ENCODE assay signal across 13 mouse cellular contexts in genomic region chr5:137777267-137777845, GRCm38 (mm10). TPM values are rescaled to one million over a fixed set of nuclear protein-coding genes. Genes with fewer than 3 reads are reported as not detected.
DNase-seq lines count a peak whose midpoint lies in the region; ATAC-seq and TF ChIP-seq lines count a peak whose summit lies in the region.
"Had no signal": no experiment of that assay in that cellular context is flagged by ENCODE, and none has a peak within 500 bp of the region (broad histone marks: within the 10 kb centered on the region; RNA-seq: fewer than 3 reads in every experiment).

No protein-coding gene starts in this region.

- no peak for TF ChIP-seq CTCF in intestine, postnatal 0 days (IDR thresholded peaks at IDR 0.05; ENCODE audit: low read depth)

- H3K36me3 ChIP-seq in intestine, embryonic 15.5 days, result peaks cover 15% of the 10 kb centered on the region
- peaks cover 18% of the 10 kb centered on the region; the same call in 1 of the 2 replicates for H3K36me3 ChIP-seq in intestine, postnatal 0 days (ENCODE audit: control insufficient read depth, insufficient read depth)
- peaks cover 24% of the 10 kb centered on the region for H3K36me3 ChIP-seq in neural tube, embryonic 13.5 days
- H3K36me3 ChIP-seq in forebrain, embryonic 15.5 days, result peaks cover 24% of the 10 kb centered on the region

- 48% methylated on average over 7 of the region's 7 CpGs for WGBS in intestine, embryonic 15.5 days
- WGBS in intestine, postnatal 0 days, result 40% methylated on average over 7 of the region's 7 CpGs
- 72% methylated on average over 7 of the region's 7 CpGs for WGBS in neural tube, embryonic 13.5 days
- 86% methylated on average over 7 of the region's 7 CpGs for WGBS in forebrain, embryonic 15.5 days

- no peak overlapping the region for H3K4me3 ChIP-seq in intestine, embryonic 15.5 days (replicated peaks)
- H3K4me3 ChIP-seq in intestine, postnatal 0 days (ENCODE audit: low read depth, low read length), result no peak overlapping the region
- no peak overlapping the region for H3K4me3 ChIP-seq in neural tube, embryonic 13.5 days
- H3K4me3 ChIP-seq in forebrain, embryonic 15.5 days, result no peak overlapping the region

- H3K4me2 ChIP-seq in intestine, embryonic 15.5 days (replicated peaks), result 0 out of 2 replicates have a peak overlapping the region, but pooled peaks have one; percentile 2
- H3K4me2 ChIP-seq in intestine, postnatal 0 days (replicated peaks; ENCODE audit: low read depth), result no peak overlapping the region; the same call in 1 of the 2 replicates
- H3K4me2 ChIP-seq in neural tube, embryonic 13.5 days, result no peak overlapping the region; the same call in 1 of the 2 replicates
- no peak overlapping the region for H3K4me2 ChIP-seq in forebrain, embryonic 15.5 days (replicated peaks)

- no peaks in the 10 kb centered on the region for H3K27me3 ChIP-seq in intestine, embryonic 15.5 days (replicated peaks)
- H3K27me3 ChIP-seq in intestine, postnatal 0 days (replicated peaks; ENCODE audit: control insufficient read depth, insufficient read depth, low read length), result no peaks in the 10 kb centered on the region
- no peaks in the 10 kb centered on the region for H3K27me3 ChIP-seq in neural tube, embryonic 13.5 days
- no peaks in the 10 kb centered on the region for H3K27me3 ChIP-seq in forebrain, embryonic 15.5 days

- DNase-seq in adrenal gland, adult (ENCODE audit: inconsistent age in 2 of 2, low spot score in 1 of 2), result peak; percentile 56 to 58
- no peak for DNase-seq in adrenal gland, postnatal 25 days
- DNase-seq in neural tube, embryonic 10.5 days (ENCODE audit: extremely low spot score, low spot score), result no peak
- DNase-seq in naive thymus-derived CD4-positive, alpha-beta T cell, adult 2 months (ENCODE audit: low read depth), result peak; percentile 22
- DNase-seq: adrenal gland, adult 8-10 months; cerebellum, adult 18-20 months; embryo, embryonic 11 days; heart, adult 2 months; layer of hippocampus, postnatal 36 days had no signal

- no peaks in the 10 kb centered on the region for H3K9me3 ChIP-seq in intestine, embryonic 15.5 days
- no peaks in the 10 kb centered on the region for H3K9me3 ChIP-seq in intestine, postnatal 0 days (ENCODE audit: control insufficient read depth)
- no peaks in the 10 kb centered on the region for H3K9me3 ChIP-seq in neural tube, embryonic 13.5 days
- H3K9me3 ChIP-seq in forebrain, embryonic 15.5 days, result no peaks in the 10 kb centered on the region

- H3K4me1 ChIP-seq in intestine, embryonic 15.5 days (replicated peaks), result peaks cover 26% of the 10 kb centered on the region
- peaks cover 4% of the 10 kb centered on the region for H3K4me1 ChIP-seq in intestine, postnatal 0 days (replicated peaks; ENCODE audit: control insufficient read depth, insufficient read depth, low read length)
- peaks cover 42% of the 10 kb centered on the region for H3K4me1 ChIP-seq in neural tube, embryonic 13.5 days (replicated peaks)
- H3K4me1 ChIP-seq in forebrain, embryonic 15.5 days, result peaks cover 35% of the 10 kb centered on the region

- ATAC-seq in intestine, embryonic 15.5 days, result no peak
- no peak for ATAC-seq in intestine, postnatal 0 days
- ATAC-seq in neural tube, embryonic 13.5 days (ENCODE audit: low read depth), result no peak
- ATAC-seq in forebrain, embryonic 15.5 days (replicated peaks), result no peak

- peak overlapping the region; percentile 44; the same call in 1 of the 2 replicates for H3K27ac ChIP-seq in intestine, embryonic 15.5 days
- H3K27ac ChIP-seq in intestine, postnatal 0 days (ENCODE audit: low read depth, low read length), result no peak overlapping the region
- H3K27ac ChIP-seq in neural tube, embryonic 13.5 days (replicated peaks), result peak overlapping the region; percentile 90; the same call in 1 of the 2 replicates
- H3K27ac ChIP-seq in forebrain, embryonic 15.5 days (replicated peaks), result no peak overlapping the region

- no peak overlapping the region for H3K9ac ChIP-seq in intestine, embryonic 15.5 days
- H3K9ac ChIP-seq in intestine, postnatal 0 days (ENCODE audit: low read depth, low read length), result no peak overlapping the region
- H3K9ac ChIP-seq in neural tube, embryonic 13.5 days, result no peak overlapping the region
- H3K9ac ChIP-seq in forebrain, embryonic 15.5 days (replicated peaks), result no peak overlapping the region; the same call in 1 of the 2 replicates

RNA-seq across cellular contexts. Expression of gene Ppp1r35, which starts 1.3 kb away (rescaled TPM):
- total RNA-seq in adrenal gland, postnatal 25 days (2021), result 30.9 and 34.0 TPM in 2 replicates
- 22.3 and 22.7 TPM in 2 replicates for polyA plus RNA-seq in intestine, embryonic 15.5 days (2015; fragmentation: Nextera tagmentation; extraction: Ambion mirVana)
- polyA plus RNA-seq in intestine, postnatal 0 days (2015; fragmentation: Nextera tagmentation; extraction: Ambion mirVana), result 29.0 and 30.8 TPM in 2 replicates
- 38.1 and 39.7 TPM in 2 replicates for polyA plus RNA-seq in neural tube, embryonic 13.5 days (2015; fragmentation: Nextera tagmentation; extraction: Ambion mirVana)
- 36.9 and 42.4 TPM in 2 replicates for polyA plus RNA-seq in forebrain, embryonic 15.5 days (2015; fragmentation: Nextera tagmentation; extraction: Ambion mirVana)

RNA-seq across cellular contexts. Expression of gene Mepce, which starts 10.1 kb away (rescaled TPM):
- 58.3 and 66.5 TPM in 2 replicates for total RNA-seq in adrenal gland, postnatal 25 days (2021)
- 8.9 and 9.2 TPM in 2 replicates for polyA plus RNA-seq in intestine, embryonic 15.5 days (2015; fragmentation: Nextera tagmentation; extraction: Ambion mirVana)
- polyA plus RNA-seq in intestine, postnatal 0 days (2015; fragmentation: Nextera tagmentation; extraction: Ambion mirVana), result 10.3 and 10.8 TPM in 2 replicates
- polyA plus RNA-seq in neural tube, embryonic 13.5 days (2015; fragmentation: Nextera tagmentation; extraction: Ambion mirVana), result 9.9 and 12.3 TPM in 2 replicates
- 12.3 and 12.6 TPM in 2 replicates for polyA plus RNA-seq in forebrain, embryonic 15.5 days (2015; fragmentation: Nextera tagmentation; extraction: Ambion mirVana)

RNA-seq across cellular contexts. Expression of gene Zcwpw1, which starts 10.2 kb away (rescaled TPM):
- total RNA-seq in adrenal gland, postnatal 25 days (2021), result 3.6 and 5.2 TPM in 2 replicates
- 13.6 and 15.6 TPM in 2 replicates for polyA plus RNA-seq in intestine, embryonic 15.5 days (2015; fragmentation: Nextera tagmentation; extraction: Ambion mirVana)
- 3.3 and 3.5 TPM in 2 replicates for polyA plus RNA-seq in intestine, postnatal 0 days (2015; fragmentation: Nextera tagmentation; extraction: Ambion mirVana)
- polyA plus RNA-seq in neural tube, embryonic 13.5 days (2015; fragmentation: Nextera tagmentation; extraction: Ambion mirVana), result 10.4 and 12.4 TPM in 2 replicates
- 10.4 and 11.3 TPM in 2 replicates for polyA plus RNA-seq in forebrain, embryonic 15.5 days (2015; fragmentation: Nextera tagmentation; extraction: Ambion mirVana)

RNA-seq across cellular contexts. Expression of gene Tsc22d4, which starts 31.8 kb away (rescaled TPM):
- 86.0 and 104 TPM in 2 replicates for total RNA-seq in adrenal gland, postnatal 25 days (2021)
- polyA plus RNA-seq in intestine, embryonic 15.5 days (2015; fragmentation: Nextera tagmentation; extraction: Ambion mirVana), result 117 and 118 TPM in 2 replicates
- polyA plus RNA-seq in intestine, postnatal 0 days (2015; fragmentation: Nextera tagmentation; extraction: Ambion mirVana), result 111 and 119 TPM in 2 replicates
- 76.8 and 86.9 TPM in 2 replicates for polyA plus RNA-seq in neural tube, embryonic 13.5 days (2015; fragmentation: Nextera tagmentation; extraction: Ambion mirVana)
- 75.6 and 76.1 TPM in 2 replicates for polyA plus RNA-seq in forebrain, embryonic 15.5 days (2015; fragmentation: Nextera tagmentation; extraction: Ambion mirVana)

RNA-seq across cellular contexts. Expression of gene Nyap1, which starts 35.9 kb away (rescaled TPM):
- total RNA-seq in adrenal gland, postnatal 25 days (2021), result 3.0 and 5.6 TPM in 2 replicates
- 2.3 and 2.8 TPM in 2 replicates for polyA plus RNA-seq in intestine, embryonic 15.5 days (2015; fragmentation: Nextera tagmentation; extraction: Ambion mirVana)
- polyA plus RNA-seq in intestine, postnatal 0 days (2015; fragmentation: Nextera tagmentation; extraction: Ambion mirVana), result 1.6 and 2.0 TPM in 2 replicates
- polyA plus RNA-seq in neural tube, embryonic 13.5 days (2015; fragmentation: Nextera tagmentation; extraction: Ambion mirVana), result 23.4 and 25.4 TPM in 2 replicates
- 43.6 and 45.6 TPM in 2 replicates for polyA plus RNA-seq in forebrain, embryonic 15.5 days (2015; fragmentation: Nextera tagmentation; extraction: Ambion mirVana)

Comparison
In these comparisons a context has a peak if more than half of its experiments do, and no peak if none do; other contexts are left out.
1. DNase-seq: peak in adrenal gland, adult (2 of 2) and naive thymus-derived CD4-positive, alpha-beta T cell, adult 2 months (single experiment); none in adrenal gland, postnatal 25 days (single experiment) and neural tube, embryonic 10.5 days (single experiment).
2. H3K27ac ChIP-seq: peak in intestine, embryonic 15.5 days (single experiment) and neural tube, embryonic 13.5 days (single experiment); none in intestine, postnatal 0 days (single experiment) and forebrain, embryonic 15.5 days (single experiment).